Mouse (Mus musculus) CH12F3 (cell line): ENCODE data around the gene Klhl40.

Experiments used
- in situ Hi-C: fragments of 300-500 bp; cut with MboI; formaldehyde crosslinking; loops from 2 replicates; pipeline ENCODE4 v1.14.3; 2020; ENCODE audit warnings: low sequenced_read_pairs

The Klhl40 gene

GRCm38 (mm10) chr9:121823051-121823450, 45.6 kb downstream of the Klhl40 start:
- in situ Hi-C loops = no loop called here

GRCm38 (mm10) chr9:121823991-121824390, 46.6 kb downstream of the Klhl40 start:
- in situ Hi-C loops = no loop called here

GRCm38 (mm10) chr9:121826356-121826755, 48.9 kb downstream of the Klhl40 start:
- in situ Hi-C loops = no loop called here

- in situ Hi-C loops = no loop called here
These were observed 50.9 kb downstream of the Klhl40 start for GRCm38 (mm10) chr9:121828314-121828713.

GRCm38 (mm10) chr9:121829270-121829992, 52.0 kb downstream of the Klhl40 start:
- in situ Hi-C loops = no loop called here

- in situ Hi-C loops = no loop called here
These were observed 53.0 kb downstream of the Klhl40 start for GRCm38 (mm10) chr9:121830243-121830955.

- in situ Hi-C loops = no loop called here
These were observed 53.5 kb downstream of the Klhl40 start for GRCm38 (mm10) chr9:121830956-121831293.
